Mouse (Mus musculus): ENCODE results near the gene Olfml3. TPM values are rescaled to one million over a fixed set of nuclear protein-coding genes. Genes with fewer than 3 reads are reported as not detected.

The Olfml3 gene
- total and polyA plus RNA-seq, 3 experiments = 16.0 to 21.5 (median 20.2) TPM

GRCm38 (mm10) chr3:103709470-103710040, 28.2 kb downstream of the Olfml3 start:
- no peak for DNase-seq

- no peak for DNase-seq
Measured at GRCm38 (mm10) chr3:103705426-103705825, 32.4 kb downstream of the Olfml3 start.

- DNase-seq = no peak
Measured at GRCm38 (mm10) chr3:103704661-103705060, 33.1 kb downstream of the Olfml3 start.

- no peak for DNase-seq
Measured at GRCm38 (mm10) chr3:103696388-103696925, 41.3 kb downstream of the Olfml3 start.

GRCm38 (mm10) chr3:103695556-103695955, 42.2 kb downstream of the Olfml3 start:
- DNase-seq = no peak

GRCm38 (mm10) chr3:103690506-103690905, 47.3 kb downstream of the Olfml3 start:
- DNase-seq = no peak

- DNase-seq = no peak
Measured at GRCm38 (mm10) chr3:103689043-103689442, 48.8 kb downstream of the Olfml3 start.

GRCm38 (mm10) chr3:103683966-103684319, 53.9 kb downstream of the Olfml3 start:
- no peak for DNase-seq

- DNase-seq = peak; percentile 71
Measured at GRCm38 (mm10) chr3:103683234-103683965, 54.4 kb downstream of the Olfml3 start.

- DNase-seq = peak; percentile 68
Measured at GRCm38 (mm10) chr3:103682473-103682872, 55.3 kb downstream of the Olfml3 start.

GRCm38 (mm10) chr3:103678811-103679210, 59.0 kb downstream of the Olfml3 start:
- no peak for DNase-seq

- DNase-seq = no peak
Measured at GRCm38 (mm10) chr3:103672716-103673115, 65.1 kb downstream of the Olfml3 start.

Other genes with a start within 250 kb of the Olfml3 start
- not detected for gene Syt6, start 162.8 kb downstream of the Olfml3 start, total RNA-seq (2021)
- not detected in 2 replicates for gene Syt6, start 162.8 kb downstream of the Olfml3 start, polyA plus RNA-seq (2012; rRNA removed)
- 1 to 10 TPM in 1 of 2 experiments, under 1 TPM in 1; 0.14 to 3.7 TPM for gene Atg4a-ps, start 91.9 kb downstream of the Olfml3 start, total RNA-seq (2021)
- gene Atg4a-ps, start 91.9 kb downstream of the Olfml3 start, polyA plus RNA-seq (2012; rRNA removed) = not detected in 2 replicates
- not detected for gene Gm10964, start 1.4 kb upstream of the Olfml3 start, total RNA-seq (2021)
- not detected in 2 replicates for gene Gm10964, start 1.4 kb upstream of the Olfml3 start, polyA plus RNA-seq (2012; rRNA removed)
- gene Hipk1, start 53.6 kb upstream of the Olfml3 start, total RNA-seq (2021) = 100 to 1,000 TPM; 131 to 139 TPM
- 83.4 and 88.1 TPM in 2 replicates for gene Hipk1, start 53.6 kb upstream of the Olfml3 start, polyA plus RNA-seq (2012; rRNA removed)
- gene Dclre1b, start 71.4 kb upstream of the Olfml3 start, total RNA-seq (2021) = 10 to 100 TPM; 17.4 to 20.0 TPM
- 13.0 and 17.5 TPM in 2 replicates for gene Dclre1b, start 71.4 kb upstream of the Olfml3 start, polyA plus RNA-seq (2012; rRNA removed)
- gene Ap4b1, start 71.5 kb upstream of the Olfml3 start, total RNA-seq (2021) = 10 to 100 TPM; 13.7 to 23.7 TPM
- gene Ap4b1, start 71.5 kb upstream of the Olfml3 start, polyA plus RNA-seq (2012; rRNA removed) = 6.7 and 7.2 TPM in 2 replicates
- gene Gm43064, start 71.6 kb upstream of the Olfml3 start, total RNA-seq (2021) = under 1 TPM; 0.38 to 0.49 TPM
- not detected in 2 replicates for gene Gm43064, start 71.6 kb upstream of the Olfml3 start, polyA plus RNA-seq (2012; rRNA removed)
- gene Bcl2l15, start 94.6 kb upstream of the Olfml3 start, total RNA-seq (2021) = not detected
- not detected in 2 replicates for gene Bcl2l15, start 94.6 kb upstream of the Olfml3 start, polyA plus RNA-seq (2012; rRNA removed)
- 1 to 10 TPM; 1.6 to 2.7 TPM for gene Ptpn22, start 121.8 kb upstream of the Olfml3 start, total RNA-seq (2021)
- 0.27 and 0.41 TPM in 2 replicates for gene Ptpn22, start 121.8 kb upstream of the Olfml3 start, polyA plus RNA-seq (2012; rRNA removed)
- 10 to 100 TPM; 14.6 to 18.3 TPM for gene Rsbn1, start 176.1 kb upstream of the Olfml3 start, total RNA-seq (2021)
- 5.1 and 6.3 TPM in 2 replicates for gene Rsbn1, start 176.1 kb upstream of the Olfml3 start, polyA plus RNA-seq (2012; rRNA removed)
- 10 to 100 TPM; 14.4 to 21.2 TPM for gene Phtf1, start 230.1 kb upstream of the Olfml3 start, total RNA-seq (2021)
- gene Phtf1, start 230.1 kb upstream of the Olfml3 start, polyA plus RNA-seq (2012; rRNA removed) = 12.4 and 13.9 TPM in 2 replicates

All from adrenal gland, adult 2 months (tissue).